Mouse (Mus musculus): ENCODE measurements at regions not wholly inside any gene's neighbourhood (a gene's known extent, or its start where the extent isn't known, plus 50 kb on each side); places are given as distances from the start of the nearest gene placed in this dataset.

DNA sequence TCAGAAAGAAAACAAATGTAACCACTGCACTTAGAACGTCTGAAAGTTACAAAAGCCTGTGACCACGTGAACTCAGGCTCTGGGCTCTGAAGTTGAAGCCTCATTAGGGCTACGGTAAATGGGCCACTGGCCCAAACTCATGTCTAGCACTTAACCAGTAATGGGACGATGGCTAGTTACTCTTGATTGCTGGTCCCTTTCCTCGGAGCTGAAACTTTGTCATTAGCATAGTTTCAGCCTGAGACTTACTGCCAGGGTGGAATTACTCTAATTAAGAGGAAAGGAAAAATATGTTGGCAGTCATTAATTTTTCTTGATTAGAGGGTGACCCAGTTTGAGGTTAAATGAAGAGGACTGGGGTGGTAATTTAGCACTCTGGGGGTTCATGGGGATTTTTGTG, 192.6 kb downstream of the Slc4a3 start:
- Histone ChIP-seq H3K4me3 (ENCODE audit: insufficient read depth, low read depth, low read length) (no peak overlapping the region), H3K27ac (replicated peaks; ENCODE audit: low read depth, low read length) (no peak overlapping the region)

DNA sequence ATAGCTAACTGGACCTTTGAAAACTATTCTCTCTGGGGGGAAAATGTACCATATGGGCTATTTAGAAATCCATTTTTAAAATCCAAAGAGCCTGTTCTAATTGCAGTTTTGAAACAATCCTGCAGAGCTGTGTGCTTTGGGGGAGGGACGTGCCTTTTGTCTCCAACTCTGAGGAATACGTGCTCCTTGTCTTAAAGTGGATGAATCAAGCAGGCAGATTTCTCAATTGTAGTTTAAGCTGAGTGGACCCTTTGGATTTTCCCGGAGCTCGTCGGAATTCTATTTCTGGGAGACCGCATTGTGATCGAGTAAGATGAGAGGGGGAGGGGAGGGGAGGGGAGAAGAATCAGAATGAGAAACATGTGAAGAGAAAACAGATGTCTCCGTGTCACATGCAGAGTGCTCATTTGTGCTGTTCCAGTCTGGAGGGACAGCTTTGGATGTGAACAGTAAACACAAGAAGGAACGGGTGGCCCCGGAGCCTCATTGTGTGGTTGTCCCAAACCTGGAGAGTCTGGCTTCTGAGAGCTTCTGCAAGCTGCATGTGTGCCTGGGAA, 203.7 kb downstream of the Slc4a3 start:
- Histone ChIP-seq H3K4me1 (ENCODE audit: control insufficient read depth, insufficient read depth, insufficient read length, low read length) (no peaks in the 10 kb centered on the region), H3K27ac (replicated peaks; ENCODE audit: low read depth, low read length) (no peak overlapping the region), H3K4me3 (ENCODE audit: insufficient read depth, low read depth, low read length) (no peak overlapping the region)

More for the DNA sequence above, 192.6 kb downstream of the Slc4a3 start:
- H3K4me1 ChIP-seq (ENCODE audit: control insufficient read depth, insufficient read depth, insufficient read length, low read length) = no peaks in the 10 kb centered on the region

DNA sequence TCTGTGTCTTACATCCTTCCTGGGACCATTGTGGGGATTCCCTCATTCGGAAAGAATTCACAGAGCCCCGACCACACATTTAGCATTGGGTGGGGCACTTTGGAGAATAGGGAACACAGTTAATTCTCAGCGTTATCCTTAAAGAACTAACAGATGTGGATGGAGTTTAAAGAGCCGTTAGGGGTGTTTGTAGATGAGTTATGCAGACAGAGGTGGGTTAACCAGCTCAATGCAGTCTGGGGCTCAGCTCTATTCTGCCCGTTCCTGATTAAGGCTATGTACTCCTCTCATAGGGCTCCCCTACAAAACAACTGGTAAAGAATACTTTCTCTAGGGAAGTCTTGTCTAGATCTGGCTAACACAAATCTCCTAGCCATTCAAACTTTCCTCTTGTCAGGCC, 226.1 kb downstream of the Slc4a3 start:
- Histone ChIP-seq H3K27ac (replicated peaks; ENCODE audit: low read depth, low read length) (no peak overlapping the region), H3K4me1 (ENCODE audit: control insufficient read depth, insufficient read depth, insufficient read length, low read length) (no peaks in the 10 kb centered on the region), H3K4me3 (ENCODE audit: insufficient read depth, low read depth, low read length) (no peak overlapping the region)

DNA sequence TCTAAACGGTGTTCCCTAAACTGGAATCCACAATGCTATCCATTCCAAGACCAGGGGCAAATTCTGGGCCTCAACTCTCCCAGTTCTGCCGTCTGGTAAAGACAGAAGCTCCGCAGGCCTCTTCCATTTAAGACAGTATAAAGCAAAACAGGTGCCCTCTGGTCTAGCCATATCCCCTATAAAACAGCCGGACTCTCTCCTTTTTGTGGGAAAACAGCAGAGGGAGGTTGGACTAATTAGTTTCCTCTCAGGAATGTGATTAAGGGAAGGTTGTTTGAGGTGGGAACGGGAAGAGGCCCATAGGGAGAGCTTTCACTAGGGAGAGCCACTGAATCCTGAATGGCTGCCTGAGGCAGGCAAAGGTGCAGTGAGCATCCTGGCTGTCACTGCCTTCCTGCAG, 226.9 kb downstream of the Slc4a3 start:
- no peaks in the 10 kb centered on the region for H3K4me1 ChIP-seq (ENCODE audit: control insufficient read depth, insufficient read depth, insufficient read length, low read length)

DNA sequence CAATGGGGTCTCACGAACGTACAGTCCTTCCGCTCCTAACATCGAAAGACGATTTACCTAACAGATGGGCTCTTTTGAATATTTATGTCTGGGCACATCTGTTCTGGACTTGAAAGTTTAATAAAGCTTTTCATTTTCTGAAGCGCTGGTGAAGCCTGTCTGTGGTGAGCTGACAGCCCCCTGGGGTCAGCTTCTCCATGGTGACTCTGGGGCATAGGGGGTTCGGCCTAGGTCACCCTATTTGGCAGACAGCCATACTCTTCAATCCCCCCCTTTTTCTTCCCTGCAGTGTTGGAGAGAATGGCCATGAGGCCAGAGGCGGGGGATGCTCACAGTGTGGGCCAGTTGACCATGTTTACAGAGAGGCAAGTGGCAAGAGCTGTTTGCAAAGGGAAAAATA, 232.8 kb downstream of the Slc4a3 start:
- no peaks in the 10 kb centered on the region for H3K4me1 ChIP-seq (ENCODE audit: control insufficient read depth, insufficient read depth, insufficient read length, low read length)

More for the DNA sequence above, 226.9 kb downstream of the Slc4a3 start:
- Histone ChIP-seq H3K4me3 (ENCODE audit: insufficient read depth, low read depth, low read length) (no peak overlapping the region), H3K27ac (replicated peaks; ENCODE audit: low read depth, low read length) (no peak overlapping the region)

DNA sequence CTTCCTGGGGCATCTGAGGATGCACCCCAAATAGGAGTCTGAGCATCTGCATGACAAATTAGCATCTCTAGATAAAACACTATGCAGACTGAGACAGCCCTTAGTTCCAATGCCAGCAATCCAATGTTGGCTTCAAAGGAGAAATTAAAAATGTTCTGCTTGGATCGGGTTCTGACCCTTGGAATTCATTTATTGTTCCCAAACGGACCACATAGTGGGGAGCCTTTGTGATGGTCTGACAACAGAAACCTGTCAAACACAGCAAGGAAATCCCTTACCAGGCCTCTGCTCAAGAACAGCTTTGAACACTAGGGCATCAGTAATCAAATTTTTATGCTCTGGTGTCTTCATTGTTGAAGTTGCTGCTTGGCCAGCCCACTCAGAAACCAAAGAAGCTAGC, 237.1 kb downstream of the Slc4a3 start:
- H3K27ac ChIP-seq (replicated peaks; ENCODE audit: low read depth, low read length) = no peak overlapping the region
- H3K4me3 ChIP-seq (ENCODE audit: insufficient read depth, low read depth, low read length) = no peak overlapping the region
- no peaks in the 10 kb centered on the region for H3K4me1 ChIP-seq (ENCODE audit: control insufficient read depth, insufficient read depth, insufficient read length, low read length)

More for the DNA sequence above, 232.8 kb downstream of the Slc4a3 start:
- Histone ChIP-seq H3K4me3 (ENCODE audit: insufficient read depth, low read depth, low read length) (no peak overlapping the region), H3K27ac (replicated peaks; ENCODE audit: low read depth, low read length) (no peak overlapping the region)

DNA sequence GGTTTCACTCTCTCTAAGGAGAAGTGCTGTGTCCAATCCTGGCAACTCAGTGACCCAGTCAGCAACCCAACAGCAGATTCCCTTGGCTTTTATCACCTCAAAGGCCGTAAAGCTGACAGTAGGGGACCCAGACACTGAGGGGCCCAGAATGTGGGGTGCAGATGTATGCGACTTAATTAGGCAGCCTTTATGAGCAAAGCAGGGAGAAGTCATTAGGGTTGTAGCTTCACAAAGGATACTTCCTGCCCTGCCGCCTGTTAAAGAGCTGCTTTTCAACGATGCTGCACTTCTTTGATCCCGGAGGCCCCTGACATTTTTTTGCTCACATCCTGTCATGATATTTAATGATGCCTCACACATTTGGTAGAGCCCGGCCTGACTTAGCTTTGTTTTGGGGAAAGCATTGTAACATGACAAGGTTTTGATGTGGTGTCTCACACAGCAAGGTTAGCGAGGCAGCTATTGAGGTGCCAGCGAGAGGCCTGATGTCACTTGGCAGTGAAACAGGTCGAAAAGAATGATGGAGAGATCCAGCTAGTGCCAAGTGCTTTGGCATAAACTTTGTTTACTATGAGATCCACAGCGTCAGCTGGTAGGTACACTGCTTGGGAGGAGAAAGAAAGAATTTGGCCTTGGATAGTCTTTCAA, 240.2 kb downstream of the Slc4a3 start:
- Histone ChIP-seq H3K27ac (replicated peaks; ENCODE audit: low read depth, low read length) (no peak overlapping the region), H3K4me3 (ENCODE audit: insufficient read depth, low read depth, low read length) (no peak overlapping the region), H3K4me1 (ENCODE audit: control insufficient read depth, insufficient read depth, insufficient read length, low read length) (no peaks in the 10 kb centered on the region)

DNA sequence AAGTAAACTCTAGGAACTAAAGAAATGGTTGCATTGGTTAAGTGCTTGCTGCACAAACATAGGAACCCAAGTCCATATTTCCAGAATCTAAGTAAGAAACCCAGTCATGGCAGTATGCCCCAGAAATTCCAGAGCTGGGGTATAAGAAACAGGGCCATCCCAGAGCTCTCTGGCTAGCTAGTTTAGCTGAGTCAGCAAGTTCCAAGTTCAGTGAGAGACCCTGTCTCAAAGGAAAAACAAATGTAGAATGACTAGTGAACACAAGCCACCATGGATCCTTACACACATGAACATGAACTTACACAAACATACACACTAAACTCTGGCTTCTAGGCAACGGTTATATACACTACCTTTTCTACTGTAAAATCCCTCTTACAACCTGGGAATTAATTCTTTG, 245.4 kb downstream of the Slc4a3 start:
- H3K4me1 ChIP-seq (ENCODE audit: control insufficient read depth, insufficient read depth, insufficient read length, low read length) = no peaks in the 10 kb centered on the region
- H3K4me3 ChIP-seq (ENCODE audit: insufficient read depth, low read depth, low read length) = no peak overlapping the region
- no peak overlapping the region for H3K27ac ChIP-seq (replicated peaks; ENCODE audit: low read depth, low read length)

DNA sequence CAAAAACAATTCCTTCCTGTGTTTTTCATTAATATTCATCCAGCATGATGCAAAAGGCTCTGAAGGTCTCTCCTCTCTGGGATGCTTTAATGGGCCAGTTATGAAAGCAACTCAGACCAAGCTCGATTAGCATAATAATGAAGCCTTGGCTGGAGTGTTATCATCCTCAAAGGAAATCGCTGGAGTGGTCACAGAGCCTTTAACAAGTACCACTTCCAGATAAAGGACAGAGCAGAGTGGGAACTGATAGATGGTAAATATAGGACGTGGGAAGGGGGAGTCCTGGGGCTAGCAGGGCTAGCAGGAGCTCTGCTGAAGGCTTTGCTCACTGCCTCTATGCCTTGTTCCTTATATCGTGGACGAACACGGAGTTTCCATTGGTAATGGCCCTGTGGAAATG, 251.7 kb downstream of the Slc4a3 start:
- H3K4me1 ChIP-seq (ENCODE audit: control insufficient read depth, insufficient read depth, insufficient read length, low read length) = no peaks in the 10 kb centered on the region
- no peak overlapping the region for H3K27ac ChIP-seq (replicated peaks; ENCODE audit: low read depth, low read length)
- H3K4me3 ChIP-seq (ENCODE audit: insufficient read depth, low read depth, low read length) = no peak overlapping the region

DNA sequence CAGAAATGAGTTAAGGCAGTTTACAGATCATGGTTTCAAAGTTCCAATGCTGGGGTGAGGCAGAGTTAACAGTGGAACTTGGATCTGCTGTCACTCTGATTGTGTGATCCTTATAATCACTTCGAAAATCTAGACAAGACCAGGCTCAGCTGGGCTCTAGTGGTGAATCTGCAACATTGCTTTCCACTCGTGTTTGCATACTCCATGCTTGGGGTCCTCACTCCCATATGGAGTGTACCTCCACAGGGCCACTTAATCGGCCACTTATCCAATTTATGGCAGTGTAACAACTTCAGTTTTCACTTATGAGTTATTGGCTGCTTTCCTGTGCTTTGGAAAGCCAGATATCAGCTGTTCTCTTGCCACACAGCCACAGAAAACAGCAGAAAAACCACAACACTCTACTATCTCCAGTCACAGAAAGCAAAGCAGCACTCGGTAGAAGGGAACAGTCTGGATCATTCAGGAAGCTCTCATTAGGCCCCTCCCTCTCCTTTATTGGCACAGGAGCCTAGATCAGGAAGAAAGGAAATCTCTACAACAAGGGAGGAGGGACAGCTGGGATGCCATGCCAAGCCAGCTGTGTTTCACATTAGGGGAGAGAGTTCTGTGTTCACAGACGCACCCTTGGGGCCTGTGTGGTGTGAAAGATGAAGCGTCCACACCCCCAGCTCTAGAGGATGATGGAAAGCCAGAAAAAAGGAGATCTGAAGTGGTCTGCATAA, 252.5 kb downstream of the Slc4a3 start:
- no peak overlapping the region for H3K4me3 ChIP-seq (ENCODE audit: insufficient read depth, low read depth, low read length)
- no peaks in the 10 kb centered on the region for H3K4me1 ChIP-seq (ENCODE audit: control insufficient read depth, insufficient read depth, insufficient read length, low read length)
- no peak overlapping the region for H3K27ac ChIP-seq (replicated peaks; ENCODE audit: low read depth, low read length)

DNA sequence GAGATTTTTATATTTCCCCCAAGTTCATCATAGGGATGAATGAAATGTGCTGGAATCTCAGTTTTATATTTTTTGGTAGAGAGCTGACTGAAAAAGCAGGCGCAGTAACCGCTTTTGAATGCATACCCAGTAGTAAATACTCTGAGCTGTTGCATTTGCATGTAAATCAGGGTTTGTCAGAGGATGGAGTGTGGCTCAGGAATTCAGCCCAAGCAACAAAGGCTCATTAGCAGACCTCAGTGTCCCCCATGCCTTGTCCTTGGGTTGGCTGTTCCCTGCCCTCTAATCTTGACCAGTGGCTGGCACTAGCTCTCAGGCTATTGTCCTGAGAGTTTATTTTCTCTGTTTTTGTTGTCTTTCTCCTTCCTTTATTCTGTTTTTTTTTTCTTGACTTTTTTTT, 258.4 kb downstream of the Slc4a3 start:
- H3K4me1 ChIP-seq (ENCODE audit: control insufficient read depth, insufficient read depth, insufficient read length, low read length) = no peaks in the 10 kb centered on the region
- H3K27ac ChIP-seq (replicated peaks; ENCODE audit: low read depth, low read length) = no peak overlapping the region
- no peak overlapping the region for H3K4me3 ChIP-seq (ENCODE audit: insufficient read depth, low read depth, low read length)

DNA sequence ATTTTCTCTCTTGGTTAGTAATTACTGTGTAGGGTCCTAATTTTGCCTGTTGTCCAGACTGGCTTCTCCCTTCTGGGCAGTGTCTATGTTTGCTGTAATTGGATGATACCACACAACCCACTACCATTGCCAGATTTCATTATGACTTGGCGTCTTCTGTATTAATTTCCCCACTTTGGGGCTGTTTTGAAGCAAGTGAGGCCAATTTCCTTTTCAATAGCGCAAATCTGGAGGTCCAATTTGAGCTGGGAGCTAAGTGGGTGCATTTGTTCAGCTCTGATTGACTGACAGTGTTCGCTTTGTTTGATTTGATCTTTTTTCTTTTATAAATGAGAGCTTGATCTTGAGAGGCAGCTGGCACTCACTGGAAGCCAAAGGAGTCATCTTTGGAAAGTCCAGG, 266.4 kb downstream of the Slc4a3 start:
- H3K27ac ChIP-seq (replicated peaks; ENCODE audit: low read depth, low read length) = no peak overlapping the region
- H3K4me3 ChIP-seq (ENCODE audit: insufficient read depth, low read depth, low read length) = no peak overlapping the region
- no peaks in the 10 kb centered on the region for H3K4me1 ChIP-seq (ENCODE audit: control insufficient read depth, insufficient read depth, insufficient read length, low read length)

DNA sequence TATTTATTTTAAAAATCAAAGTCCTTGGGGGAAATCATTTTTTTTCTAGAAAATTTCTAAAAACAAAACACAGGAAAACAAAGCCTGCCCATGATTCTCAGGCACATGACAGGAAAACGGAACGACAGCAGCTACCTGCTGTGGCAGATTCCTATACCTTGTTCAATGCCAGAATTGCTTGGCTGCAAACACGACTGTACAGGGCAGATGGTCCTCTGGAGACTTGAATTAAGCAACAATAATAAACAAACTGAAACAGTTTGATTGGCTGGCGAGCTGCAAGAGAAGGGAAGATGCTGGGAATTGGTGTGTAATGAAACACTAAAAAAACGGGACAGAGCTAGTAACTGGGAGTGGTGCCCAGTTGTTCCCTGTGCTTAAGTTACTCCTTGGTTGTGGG, 280.1 kb downstream of the Slc4a3 start:
- H3K4me3 ChIP-seq (ENCODE audit: insufficient read depth, low read depth, low read length) = no peak overlapping the region
- no peaks in the 10 kb centered on the region for H3K4me1 ChIP-seq (ENCODE audit: control insufficient read depth, insufficient read depth, insufficient read length, low read length)

DNA sequence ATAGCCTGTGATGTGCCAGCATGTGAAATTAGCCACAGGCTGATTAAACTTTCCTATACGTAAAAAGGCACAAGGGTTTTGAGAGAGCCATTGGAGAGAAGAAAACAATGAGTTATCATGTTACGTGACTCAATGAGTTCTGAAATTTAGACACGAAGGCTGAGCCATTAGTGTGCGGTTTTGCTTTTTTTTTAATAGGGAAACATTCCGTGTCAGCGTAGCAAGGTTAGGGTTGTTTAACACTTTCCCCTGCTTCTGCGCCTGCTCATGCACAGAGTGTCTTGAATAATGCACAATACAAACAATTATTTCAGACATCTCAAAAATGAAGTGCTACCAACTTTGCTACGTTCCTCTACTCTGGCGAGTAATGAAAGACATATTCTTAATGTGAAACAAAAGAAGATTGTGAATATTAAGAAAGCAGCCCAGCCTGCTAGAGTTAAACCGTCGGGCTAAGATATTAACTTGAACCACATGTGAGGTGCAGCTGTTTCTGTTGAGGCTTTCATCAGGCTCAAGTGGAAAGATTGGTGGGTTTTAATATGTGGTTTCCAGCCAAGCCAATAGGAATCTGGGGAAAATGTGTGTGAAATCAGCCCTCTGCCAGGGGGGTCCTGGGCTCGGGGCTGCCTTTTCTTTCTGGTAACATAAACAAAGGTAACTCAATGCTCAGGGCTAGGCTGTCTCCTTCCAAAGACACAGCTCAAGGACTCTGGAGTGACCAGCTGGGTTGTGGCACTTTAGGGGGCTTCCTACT, 287.2 kb downstream of the Slc4a3 start:
- Histone ChIP-seq H3K4me1 (ENCODE audit: control insufficient read depth, insufficient read depth, insufficient read length, low read length) (no peaks in the 10 kb centered on the region), H3K27ac (replicated peaks; ENCODE audit: low read depth, low read length) (no peak overlapping the region), H3K4me3 (ENCODE audit: insufficient read depth, low read depth, low read length) (no peak overlapping the region)

More for the DNA sequence above, 280.1 kb downstream of the Slc4a3 start:
- H3K27ac ChIP-seq (replicated peaks; ENCODE audit: low read depth, low read length) = no peak overlapping the region

DNA sequence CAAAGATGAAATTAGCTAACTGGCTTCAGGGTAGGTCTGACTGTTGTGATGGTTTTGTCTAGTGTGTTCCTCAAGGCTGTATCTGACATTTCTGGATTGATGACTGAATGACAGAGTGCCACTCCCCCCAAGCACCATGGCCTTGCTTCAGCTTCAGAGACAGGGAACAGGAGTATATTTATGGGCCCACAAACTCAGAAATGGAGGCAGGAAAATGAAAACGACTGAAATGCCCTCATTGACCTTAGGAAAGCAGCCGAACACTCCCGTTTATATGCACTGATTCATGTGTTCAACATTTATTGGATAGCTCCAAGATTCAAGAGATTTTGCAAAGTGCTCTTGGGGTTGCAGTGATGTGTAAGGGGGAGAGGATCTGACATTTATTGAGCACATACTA, 288.3 kb downstream of the Slc4a3 start:
- H3K4me3 ChIP-seq (ENCODE audit: insufficient read depth, low read depth, low read length) = no peak overlapping the region
- H3K4me1 ChIP-seq (ENCODE audit: control insufficient read depth, insufficient read depth, insufficient read length, low read length) = no peaks in the 10 kb centered on the region
- no peak overlapping the region for H3K27ac ChIP-seq (replicated peaks; ENCODE audit: low read depth, low read length)

All from brown adipose tissue, adult 24 weeks (tissue).